Mouse (Mus musculus): Measurements from ENCODE around the gene Rpl41. TPM values are rescaled to one million over a fixed set of nuclear protein-coding genes. Genes with fewer than 3 reads are reported as not detected.

Gene Rpl41
- 2,301 and 2,407 TPM in 2 replicates for polyA plus RNA-seq (2016; fragmentation: Nextera tagmentation; extraction: Ambion mirVana)

- H3K4me3 ChIP-seq = peak within 1 kb of the TSS; percentile 80
- under 1% methylated on average over 31 of the region's 31 CpGs for WGBS
- H3K27ac ChIP-seq = peak within 1 kb of the TSS; percentile 96
- DNase-seq (ENCODE audit: low spot score) = peak; percentile 98
- H3K36me3 ChIP-seq = peaks cover 17% of the 10 kb centered on the region
- no peaks in the 10 kb centered on the region for H3K27me3 ChIP-seq (ENCODE audit: insufficient read depth, poor library complexity, severe bottlenecking)
- peaks cover 4% of the 10 kb centered on the region for H3K4me1 ChIP-seq
- H3K9me3 ChIP-seq = no peaks in the 10 kb centered on the region
Observed at GRCm38 (mm10) chr10:128548947-128549681, at the start of gene Rpl41. Rpl41 (minus strand) TSS chr10:128549305.

- Histone ChIP-seq H3K4me3 (no peak overlapping the region), H3K27ac (no peak overlapping the region), H3K36me3 (no peaks in the 10 kb centered on the region), H3K27me3 (ENCODE audit: insufficient read depth, poor library complexity, severe bottlenecking) (no peaks in the 10 kb centered on the region), H3K4me1 (no peaks in the 10 kb centered on the region), H3K9me3 (no peaks in the 10 kb centered on the region)
- WGBS = 72% methylated on average over 2 of the region's 2 CpGs
- DNase-seq (ENCODE audit: low spot score) = no peak
Observed at GRCm38 (mm10) chr10:128598476-128598875, 49.4 kb upstream of the Rpl41 start.

- no peak overlapping the region for H3K4me3 ChIP-seq
- 63% methylated on average over 5 of the region's 5 CpGs for WGBS
- H3K27me3 ChIP-seq (ENCODE audit: insufficient read depth, poor library complexity, severe bottlenecking) = peaks cover 19% of the 10 kb centered on the region
- no peak overlapping the region for H3K27ac ChIP-seq
- peaks cover 24% of the 10 kb centered on the region for H3K4me1 ChIP-seq
- H3K9me3 ChIP-seq = no peaks in the 10 kb centered on the region
- no peaks in the 10 kb centered on the region for H3K36me3 ChIP-seq
- no peak for DNase-seq (ENCODE audit: low spot score)
Observed at GRCm38 (mm10) chr10:128592797-128593196, 43.7 kb upstream of the Rpl41 start.

- Histone ChIP-seq H3K36me3 (no peaks in the 10 kb centered on the region), H3K4me3 (no peak overlapping the region), H3K4me1 (peaks cover 34% of the 10 kb centered on the region), H3K27ac (no peak overlapping the region), H3K9me3 (no peaks in the 10 kb centered on the region), H3K27me3 (ENCODE audit: insufficient read depth, poor library complexity, severe bottlenecking) (peaks cover 33% of the 10 kb centered on the region)
- no peak for DNase-seq (ENCODE audit: low spot score)
- WGBS = 50% methylated on average over 6 of the region's 6 CpGs
Observed at GRCm38 (mm10) chr10:128591436-128591835, 42.3 kb upstream of the Rpl41 start.

- H3K36me3 ChIP-seq = no peaks in the 10 kb centered on the region
Observed at GRCm38 (mm10) chr10:128590193-128590690, 41.1 kb upstream of the Rpl41 start.

GRCm38 (mm10) chr10:128589464-128590192 lies 40.5 kb upstream of the Rpl41 start, which contains the start of gene Erbb3:
Erbb3 (minus strand) TSS chr10:128589652.
- Histone ChIP-seq H3K4me1 (peaks cover 34% of the 10 kb centered on the region), H3K27me3 (ENCODE audit: insufficient read depth, poor library complexity, severe bottlenecking) (peaks cover 50% of the 10 kb centered on the region), H3K4me3 (peak within 1 kb of the TSS; percentile 86), H3K36me3 (no peaks in the 10 kb centered on the region), H3K27ac (peak within 1 kb of the TSS; percentile 83), H3K9me3 (no peaks in the 10 kb centered on the region)
- DNase-seq (ENCODE audit: low spot score) = peak; percentile 80
- under 1% methylated on average over 43 of the region's 43 CpGs for WGBS

More at GRCm38 (mm10) chr10:128590193-128590690, 41.1 kb upstream of the Rpl41 start:
- Histone ChIP-seq H3K27ac (peak overlapping the region; percentile 83), H3K27me3 (ENCODE audit: insufficient read depth, poor library complexity, severe bottlenecking) (peaks cover 44% of the 10 kb centered on the region), H3K9me3 (no peaks in the 10 kb centered on the region), H3K4me1 (peaks cover 34% of the 10 kb centered on the region), H3K4me3 (peak overlapping the region; percentile 86)
- DNase-seq (ENCODE audit: low spot score) = no peak
- 1% methylated on average over 43 of the region's 43 CpGs for WGBS

GRCm38 (mm10) chr10:128588775-128589463 lies 39.8 kb upstream of the Rpl41 start:
- Histone ChIP-seq H3K27me3 (ENCODE audit: insufficient read depth, poor library complexity, severe bottlenecking) (peaks cover 53% of the 10 kb centered on the region), H3K4me3 (peak overlapping the region; percentile 86), H3K9me3 (no peaks in the 10 kb centered on the region), H3K4me1 (peaks cover 38% of the 10 kb centered on the region), H3K36me3 (no peaks in the 10 kb centered on the region), H3K27ac (peak overlapping the region; percentile 83; the same call in 1 of the 2 replicates)
- DNase-seq (ENCODE audit: low spot score) = no peak
- 1% methylated on average over 23 of the region's 23 CpGs for WGBS

GRCm38 (mm10) chr10:128588136-128588535 lies 39.0 kb upstream of the Rpl41 start:
- no peaks in the 10 kb centered on the region for H3K36me3 ChIP-seq
- peaks cover 45% of the 10 kb centered on the region for H3K4me1 ChIP-seq
- no peak for DNase-seq (ENCODE audit: low spot score)
- H3K4me3 ChIP-seq = peak overlapping the region; percentile 86
- 0 out of 2 replicates have a peak overlapping the region, but pooled peaks have one; percentile 11 for H3K27ac ChIP-seq
- peaks cover 53% of the 10 kb centered on the region for H3K27me3 ChIP-seq (ENCODE audit: insufficient read depth, poor library complexity, severe bottlenecking)
- H3K9me3 ChIP-seq = no peaks in the 10 kb centered on the region
- WGBS = 31% methylated on average over 1 of the region's 1 CpGs

GRCm38 (mm10) chr10:128587697-128588096 lies 38.6 kb upstream of the Rpl41 start:
- DNase-seq (ENCODE audit: low spot score) = no peak
- no peaks in the 10 kb centered on the region for H3K9me3 ChIP-seq
- H3K4me1 ChIP-seq = peaks cover 49% of the 10 kb centered on the region
- 0 out of 2 replicates have a peak overlapping the region, but pooled peaks have one; percentile 11 for H3K27ac ChIP-seq
- peaks cover 53% of the 10 kb centered on the region for H3K27me3 ChIP-seq (ENCODE audit: insufficient read depth, poor library complexity, severe bottlenecking)
- peak overlapping the region; percentile 1; the same call in 1 of the 2 replicates for H3K4me3 ChIP-seq
- H3K36me3 ChIP-seq = no peaks in the 10 kb centered on the region
- 53% methylated on average over 8 of the region's 8 CpGs for WGBS

GRCm38 (mm10) chr10:128587120-128587519 lies 38.0 kb upstream of the Rpl41 start:
- Histone ChIP-seq H3K27me3 (ENCODE audit: insufficient read depth, poor library complexity, severe bottlenecking) (peaks cover 53% of the 10 kb centered on the region), H3K9me3 (no peaks in the 10 kb centered on the region), H3K4me3 (0 out of 2 replicates have a peak overlapping the region, but pooled peaks have one; percentile 8), H3K27ac (peak overlapping the region; percentile 52; the same call in 1 of the 2 replicates), H3K36me3 (no peaks in the 10 kb centered on the region), H3K4me1 (peaks cover 49% of the 10 kb centered on the region)
- WGBS = 36% methylated on average over 4 of the region's 4 CpGs
- DNase-seq (ENCODE audit: low spot score) = no peak

- no peak for DNase-seq (ENCODE audit: low spot score)
- peaks cover 53% of the 10 kb centered on the region for H3K27me3 ChIP-seq (ENCODE audit: insufficient read depth, poor library complexity, severe bottlenecking)
- 0 out of 2 replicates have a peak overlapping the region, but pooled peaks have one; percentile 8 for H3K4me3 ChIP-seq
- no peaks in the 10 kb centered on the region for H3K36me3 ChIP-seq
- 11% methylated on average over 1 of the region's 1 CpGs for WGBS
- H3K27ac ChIP-seq = peak overlapping the region; percentile 52; the same call in 1 of the 2 replicates
- peaks cover 49% of the 10 kb centered on the region for H3K4me1 ChIP-seq
- H3K9me3 ChIP-seq = no peaks in the 10 kb centered on the region
Observed at GRCm38 (mm10) chr10:128586546-128586945, 37.4 kb upstream of the Rpl41 start.

- WGBS = 8% methylated on average over 4 of the region's 4 CpGs
- no peaks in the 10 kb centered on the region for H3K36me3 ChIP-seq
- peaks cover 50% of the 10 kb centered on the region for H3K27me3 ChIP-seq (ENCODE audit: insufficient read depth, poor library complexity, severe bottlenecking)
- H3K4me3 ChIP-seq = peak overlapping the region; percentile 45
- no peaks in the 10 kb centered on the region for H3K9me3 ChIP-seq
- H3K4me1 ChIP-seq = peaks cover 37% of the 10 kb centered on the region
- DNase-seq (ENCODE audit: low spot score) = no peak
- H3K27ac ChIP-seq = no peak overlapping the region
Observed at GRCm38 (mm10) chr10:128584386-128584785, 35.3 kb upstream of the Rpl41 start.

All from heart, embryonic 10.5 days (tissue).